Mouse (Mus musculus): ENCODE measurements around the gene Hpca. TPM values are rescaled to one million over a fixed set of nuclear protein-coding genes. Genes with fewer than 3 reads are reported as not detected.

Gene Hpca
- total RNA-seq (2021), result under 1 TPM in 1 of 2 experiments, not detected in 1; 0.47 TPM

DNA sequence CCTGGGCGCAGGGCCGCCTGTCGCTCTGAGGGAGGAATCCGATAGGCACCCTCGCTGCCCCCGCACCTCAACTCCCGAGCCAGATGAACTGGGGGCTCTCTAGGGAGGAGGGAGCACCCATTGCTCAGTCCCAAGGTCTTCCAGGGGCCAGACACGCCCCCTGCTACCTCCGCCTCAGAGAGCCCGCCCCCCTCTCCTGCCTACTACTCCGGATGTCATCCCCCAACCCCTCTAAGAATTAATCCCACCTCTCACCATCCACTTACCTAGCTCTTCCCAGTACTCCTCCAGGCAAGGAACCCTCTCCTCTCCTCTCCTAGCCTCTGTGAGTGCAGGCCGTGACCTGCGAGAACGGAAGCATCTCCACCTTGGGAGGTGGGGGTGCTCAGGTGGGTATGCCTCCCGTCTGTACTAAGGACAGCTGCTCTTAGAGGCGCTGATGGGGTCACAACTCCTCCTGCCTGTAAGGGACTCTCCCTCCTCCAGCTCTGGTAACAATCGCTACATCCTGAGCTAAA is at the start of gene Hpca:
Gene Hpca, minus strand, starts transcription at position 468 of the 518 bp plus-strand sequence.
- no peak for DNase-seq
- intact Hi-C loops (cut with DNase I), result no loop called here

DNA sequence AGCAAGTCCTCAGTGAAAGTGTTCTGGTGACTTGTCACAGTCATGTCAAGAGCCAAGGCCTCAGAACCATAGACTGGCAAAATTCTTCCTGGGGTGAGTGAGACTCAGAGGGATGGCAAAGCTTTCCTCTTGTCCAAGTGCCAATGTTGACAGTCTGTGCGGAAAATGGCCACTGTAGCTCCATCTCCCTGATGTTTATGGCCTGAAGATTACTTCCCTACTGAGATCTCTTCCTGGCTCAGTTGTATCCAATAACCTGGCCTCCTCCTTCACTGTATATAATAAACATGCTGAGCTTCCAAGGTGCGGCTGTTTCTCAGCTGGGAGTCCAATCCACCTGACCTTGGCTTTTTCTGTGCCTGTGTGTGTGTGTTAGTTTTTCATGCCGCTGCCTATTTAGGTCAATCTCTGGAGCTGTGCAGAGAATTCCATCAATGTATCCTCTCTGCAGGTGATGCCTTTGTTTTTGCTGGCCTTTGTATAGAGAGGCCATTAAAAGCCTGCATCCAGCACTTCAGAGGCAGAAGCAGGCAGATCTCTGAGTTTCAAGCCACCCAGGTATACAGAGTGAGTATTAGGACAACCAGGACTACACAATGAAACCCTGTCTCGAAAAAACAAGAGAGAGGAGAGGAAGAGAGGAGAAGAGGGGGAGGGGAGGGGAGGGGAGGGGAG is 39.9 kb upstream of the Hpca start:
- no peak for DNase-seq
- intact Hi-C loops (cut with DNase I), result no loop called here

DNA sequence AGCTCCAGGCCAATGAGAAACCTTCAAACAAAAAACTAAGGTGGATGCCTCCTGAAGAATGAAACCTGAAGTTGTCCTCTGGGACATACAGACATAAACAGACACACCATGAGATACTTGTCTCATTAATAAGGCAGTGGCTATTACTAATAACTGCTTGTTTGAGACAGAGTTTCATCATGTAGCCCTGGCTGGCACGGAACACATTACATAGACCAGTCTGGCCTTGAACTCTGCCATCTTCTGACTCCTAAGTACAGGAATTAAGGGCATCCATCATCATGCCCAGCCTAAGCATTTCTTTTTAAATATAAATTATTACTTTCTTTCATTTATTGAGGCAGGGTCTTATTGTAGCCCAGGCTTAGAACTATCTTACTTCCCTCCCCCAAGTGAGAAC is 39.2 kb upstream of the Hpca start:
- intact Hi-C loops (cut with DNase I), result no loop called here
- DNase-seq, result no peak

GRCm38 (mm10) chr4:129158549-129158948 is 36.7 kb upstream of the Hpca start:
- intact Hi-C loops (cut with DNase I), result no loop called here
- no peak for DNase-seq

- intact Hi-C loops (cut with DNase I), result no loop called here
- no peak for DNase-seq
Observed at GRCm38 (mm10) chr4:129157541-129157940, 35.7 kb upstream of the Hpca start.

DNA sequence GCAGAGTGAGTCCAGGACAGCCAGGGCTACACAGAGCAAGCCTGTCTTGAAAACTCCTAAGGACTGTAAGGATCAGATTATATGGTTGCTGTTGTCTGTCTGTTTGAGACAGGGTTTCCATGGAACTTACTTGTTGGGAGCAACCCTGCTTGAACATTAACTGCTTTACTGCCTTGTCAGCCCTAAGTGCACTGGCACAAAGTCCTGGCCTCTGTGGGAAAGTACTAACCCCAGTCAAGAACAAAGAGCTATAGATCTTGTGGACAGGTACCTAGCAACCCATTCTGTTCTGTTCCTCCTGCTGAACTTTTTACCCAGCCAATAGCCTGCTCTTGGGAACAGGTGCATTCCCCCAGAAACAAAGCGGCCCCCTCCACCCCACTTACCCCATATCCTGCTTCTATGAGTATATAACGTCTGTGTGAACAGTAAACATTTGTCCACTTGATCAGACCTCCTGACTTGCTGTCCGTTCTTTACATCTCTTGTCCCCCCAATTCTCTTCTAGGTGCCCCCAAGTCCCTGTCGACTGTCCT is 29.5 kb upstream of the Hpca start:
- no peak for DNase-seq
- intact Hi-C loops (cut with DNase I), result no loop called here

- intact Hi-C loops (cut with DNase I), result loop anchor here (5.0 kb wide), 1 partner anchor 38 kb away; the partner anchor contains the start of genes S100pbp and Yars
- DNase-seq, result no peak
Observed at GRCm38 (mm10) chr4:129149321-129149720, 27.5 kb upstream of the Hpca start.

- DNase-seq, result peak in 1 of 2 experiments; percentile 35
- intact Hi-C loops (cut with DNase I), result loop anchor here (5.0 kb wide), 1 partner anchor 40 kb away; the partner anchor contains the start of genes S100pbp and Yars
Observed at GRCm38 (mm10) chr4:129147552-129148103, 25.8 kb upstream of the Hpca start.

GRCm38 (mm10) chr4:129146392-129146791 is 24.6 kb upstream of the Hpca start:
- DNase-seq, result no peak
- intact Hi-C loops (cut with DNase I), result loop anchor here (5.0 kb wide), 1 partner anchor 41 kb away; the partner anchor contains the start of genes S100pbp and Yars

- intact Hi-C loops (cut with DNase I), result loop anchor here (5.0 kb wide), 1 partner anchor 41 kb away; the partner anchor contains the start of genes S100pbp and Yars
- no peak for DNase-seq
Observed at GRCm38 (mm10) chr4:129145943-129146342, 24.1 kb upstream of the Hpca start.

DNA sequence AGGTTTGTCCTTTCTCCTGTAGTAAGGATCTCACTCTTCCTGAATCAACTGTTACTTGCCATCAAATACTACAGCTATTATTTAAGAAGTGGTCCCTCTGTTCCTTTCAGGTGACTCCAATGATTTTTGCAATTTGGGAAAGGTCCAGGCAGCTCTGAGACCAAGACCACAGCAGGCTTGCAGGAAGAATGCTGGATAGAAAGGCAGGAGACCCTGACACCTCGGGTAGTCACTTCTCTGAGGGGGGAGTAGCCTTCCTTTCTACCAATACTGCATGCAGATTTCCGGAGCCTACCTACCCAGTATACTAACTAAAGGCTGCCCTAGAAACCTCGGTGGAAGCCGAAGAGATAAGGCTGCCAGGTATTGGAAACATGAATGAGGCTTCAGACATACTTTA is 23.6 kb upstream of the Hpca start:
- no peak for DNase-seq
- intact Hi-C loops (cut with DNase I), result loop anchor here (5.0 kb wide), 1 partner anchor 42 kb away; the partner anchor contains the start of genes S100pbp and Yars

GRCm38 (mm10) chr4:129144401-129145367 is 22.8 kb upstream of the Hpca start:
- peak; percentile 36 to 49 for DNase-seq
- intact Hi-C loops (cut with DNase I), result loop anchor here (5.0 kb wide), 1 partner anchor 43 kb away; the partner anchor contains the start of genes S100pbp and Yars

- intact Hi-C loops (cut with DNase I), result no loop called here
- DNase-seq, result no peak
Observed at GRCm38 (mm10) chr4:129143509-129143908, 21.7 kb upstream of the Hpca start.

DNA sequence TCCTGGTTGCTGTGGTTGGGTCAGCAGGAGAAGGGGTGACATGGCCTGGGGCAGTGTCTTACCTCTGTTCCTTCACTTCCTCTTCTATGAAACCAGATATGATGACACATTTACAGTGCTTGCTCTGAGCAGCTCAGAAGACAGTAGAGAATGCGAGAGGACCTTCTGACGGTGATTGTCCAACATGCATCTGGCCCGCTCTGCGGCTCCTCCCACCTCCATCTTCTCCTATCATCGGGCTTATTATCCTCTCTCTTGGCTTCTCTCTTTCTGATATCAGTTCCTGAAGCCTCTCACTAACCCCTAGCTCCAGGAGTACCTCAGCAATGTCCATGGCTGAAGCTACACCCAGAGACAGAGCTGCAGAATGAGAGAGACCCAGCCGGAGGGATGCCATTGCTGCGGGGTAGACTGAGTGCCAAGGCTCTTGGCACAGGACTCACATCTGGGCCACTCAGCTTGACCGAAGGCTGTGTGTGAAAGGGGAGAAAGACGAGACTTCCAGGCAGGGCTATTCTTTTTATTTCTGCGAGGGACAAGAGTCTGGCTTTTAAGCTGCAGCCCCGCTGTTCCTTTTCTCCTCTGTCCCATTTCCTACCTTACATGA is 20.7 kb upstream of the Hpca start:
- DNase-seq, result peak in 1 of 2 experiments; percentile 26
- intact Hi-C loops (cut with DNase I), result no loop called here

GRCm38 (mm10) chr4:129141560-129142438 is 20.0 kb upstream of the Hpca start:
- intact Hi-C loops (cut with DNase I), result no loop called here
- DNase-seq, result peak; percentile 63 to 78

GRCm38 (mm10) chr4:129140808-129141207 is 19.0 kb upstream of the Hpca start:
- no peak for DNase-seq
- intact Hi-C loops (cut with DNase I), result no loop called here

GRCm38 (mm10) chr4:129139642-129140041 is 17.8 kb upstream of the Hpca start:
- no peak for DNase-seq
- intact Hi-C loops (cut with DNase I), result no loop called here

GRCm38 (mm10) chr4:129137392-129138321 is 15.8 kb upstream of the Hpca start:
- peak in 1 of 2 experiments; percentile 37 for DNase-seq
- intact Hi-C loops (cut with DNase I), result no loop called here

Data from heart, postnatal 10 days (tissue).